Mouse (Mus musculus) liver, adult 2 months (tissue): ENCODE results near the gene Ubac2. TPM values are rescaled to one million over a fixed set of nuclear protein-coding genes. Genes with fewer than 3 reads are reported as not detected.
A peak's percentile ranks its signal among the peaks of the same experiment; 100 is the strongest.

Experiments
- DNase-seq: peaks from one replicate; pipeline ENCODE4 v3.0.0-alpha.2; 2011; ENCODE audit warnings: low read depth, low spot score; ENCODE audit errors: extremely low read depth
- H3K27ac ChIP-seq: fragments of 200-500 bp; replicated peaks from 2 replicates; pipeline ENCODE4 v1.5.1; 2012; ENCODE audit warnings: low read depth, mild to moderate bottlenecking, control low read depth, inconsistent platforms, low read length; ENCODE audit not compliant: insufficient read depth
- H3K27me3 ChIP-seq: fragments of 200-500 bp; 2 replicates; pipeline ENCODE4 v1.6.1; 2012; ENCODE audit warnings: mild to moderate bottlenecking, moderate library complexity, low read length, inconsistent platforms; ENCODE audit not compliant: control insufficient read depth, insufficient read depth
- H3K36me3 ChIP-seq: fragments of 200-500 bp; 2 replicates; pipeline ENCODE4 v1.6.1; 2012; ENCODE audit warnings: low read length, inconsistent platforms; ENCODE audit not compliant: control insufficient read depth, insufficient read depth
- H3K4me1 ChIP-seq: fragments of 200-500 bp; 2 replicates; pipeline ENCODE4 v1.6.1; 2011; ENCODE audit warnings: low read length; ENCODE audit not compliant: control insufficient read depth, insufficient read depth
- H3K4me3 ChIP-seq: fragments of 200-500 bp; 2 replicates; pipeline ENCODE4 v1.5.1; 2011; ENCODE audit warnings: low read depth, mild to moderate bottlenecking, control low read depth, low read length, moderate library complexity; ENCODE audit not compliant: insufficient read depth
- H3K79me2 ChIP-seq: fragments of 200-500 bp; 2 replicates; pipeline ENCODE4 v1.6.1; 2012; ENCODE audit warnings: inconsistent platforms, mild to moderate bottlenecking, low read length, moderate library complexity; ENCODE audit not compliant: control insufficient read depth, insufficient read depth
- H3K9ac ChIP-seq: fragments of 200-500 bp; 2 replicates; pipeline ENCODE4 v1.6.1; 2012; ENCODE audit warnings: low read depth, mild to moderate bottlenecking, control low read depth, inconsistent platforms, low read length
- CTCF ChIP-seq: fragments of 200-500 bp; IDR thresholded peaks from 2 replicates; pipeline ENCODE4 v1.5.1; 2011; ENCODE audit warnings: low read depth, low read length, control low read depth
- POLR2A ChIP-seq: fragments of 200-500 bp; IDR thresholded peaks from 2 replicates; pipeline ENCODE4 v1.6.1; 2011; ENCODE audit warnings: low read length, control low read depth; ENCODE audit not compliant: insufficient read depth; ENCODE audit errors: extremely low read depth
- WGBS: fragments of 180-500 bp; shearing (Covaris S2); methylation state at CpG from one replicate; pipeline ENCODE4 v1.1.7; 2018; 5-methylcytosine and 5-hydroxymethylcytosine counted together
- polyA plus RNA-seq: library from polyadenylated mRNA; depleted of rRNA; stranded (reverse); fragments of >200 nt; gene quantifications from 2 replicates; pipeline ENCODE4 v1.2.3, GENCODE M21; 2012
- total RNA-seq: library from RNA; depleted of rRNA; stranded (reverse); fragments of >200 nt; gene quantifications from 2 replicates; pipeline ENCODE4 v1.2.3, GENCODE M21; 2014

Gene Ubac2
- total and polyA plus RNA-seq, 2 experiments = 20.3 to 49.4 TPM

GRCm38 (mm10) chr14:121947966-121948365 is 69.5 kb downstream of the Ubac2 start:
- Histone ChIP-seq H3K4me3 (no peak overlapping the region), H3K36me3 (no peaks in the 10 kb centered on the region), H3K27me3 (no peaks in the 10 kb centered on the region), H3K79me2 (no peaks in the 10 kb centered on the region; the same call in 1 of the 2 replicates), H3K9ac (no peak overlapping the region), H3K27ac (no peak overlapping the region), H3K4me1 (peaks cover 5% of the 10 kb centered on the region; the same call in 1 of the 2 replicates)
- TF ChIP-seq CTCF (no peak), POLR2A (no peak)
- WGBS = 76% methylated on average over 3 of the region's 3 CpGs
- no peak for DNase-seq

- Histone ChIP-seq H3K9ac (no peak overlapping the region), H3K27ac (no peak overlapping the region), H3K4me1 (peaks cover 5% of the 10 kb centered on the region; the same call in 1 of the 2 replicates), H3K4me3 (no peak overlapping the region), H3K79me2 (no peaks in the 10 kb centered on the region; the same call in 1 of the 2 replicates), H3K36me3 (no peaks in the 10 kb centered on the region), H3K27me3 (no peaks in the 10 kb centered on the region)
- DNase-seq = no peak
- WGBS = 98% methylated on average over 3 of the region's 3 CpGs
- TF ChIP-seq CTCF = no peak
- no peak for TF ChIP-seq POLR2A
Observed at GRCm38 (mm10) chr14:121949436-121949835, 71.0 kb downstream of the Ubac2 start.

GRCm38 (mm10) chr14:121949897-121950296 is 71.5 kb downstream of the Ubac2 start:
- DNase-seq = no peak
- H3K27ac ChIP-seq = no peak overlapping the region
- H3K36me3 ChIP-seq = no peaks in the 10 kb centered on the region
- WGBS = 93% methylated on average over 5 of the region's 5 CpGs
- H3K79me2 ChIP-seq = no peaks in the 10 kb centered on the region; the same call in 1 of the 2 replicates
- peaks cover 5% of the 10 kb centered on the region; the same call in 1 of the 2 replicates for H3K4me1 ChIP-seq
- H3K27me3 ChIP-seq = no peaks in the 10 kb centered on the region
- no peak overlapping the region for H3K4me3 ChIP-seq
- no peak for TF ChIP-seq CTCF
- no peak for TF ChIP-seq POLR2A
- no peak overlapping the region for H3K9ac ChIP-seq

- DNase-seq = peak; percentile 81
- H3K27ac ChIP-seq = no peak overlapping the region
Observed at GRCm38 (mm10) chr14:121951399-121952045, 73.1 kb downstream of the Ubac2 start.

GRCm38 (mm10) chr14:121952046-121952400 is 73.6 kb downstream of the Ubac2 start:
- no peak overlapping the region for H3K9ac ChIP-seq
- H3K36me3 ChIP-seq = no peaks in the 10 kb centered on the region
- H3K79me2 ChIP-seq = no peaks in the 10 kb centered on the region
- WGBS = 92% methylated on average over 5 of the region's 5 CpGs
- H3K27me3 ChIP-seq = no peaks in the 10 kb centered on the region
- H3K4me1 ChIP-seq = peaks cover 5% of the 10 kb centered on the region; the same call in 1 of the 2 replicates
- TF ChIP-seq POLR2A (no peak), CTCF (no peak)
- H3K4me3 ChIP-seq = no peak overlapping the region
- no peak for DNase-seq
- no peak overlapping the region for H3K27ac ChIP-seq

More at GRCm38 (mm10) chr14:121951399-121952045, 73.1 kb downstream of the Ubac2 start:
- Histone ChIP-seq H3K36me3 (no peaks in the 10 kb centered on the region), H3K27me3 (no peaks in the 10 kb centered on the region), H3K79me2 (no peaks in the 10 kb centered on the region; the same call in 1 of the 2 replicates), H3K9ac (no peak overlapping the region), H3K4me1 (peaks cover 5% of the 10 kb centered on the region; the same call in 1 of the 2 replicates), H3K4me3 (no peak overlapping the region)
- TF ChIP-seq CTCF (no peak), POLR2A (no peak)
- 38% methylated on average over 2 of the region's 2 CpGs for WGBS

GRCm38 (mm10) chr14:121954129-121954528 is 75.7 kb downstream of the Ubac2 start:
- TF ChIP-seq POLR2A (no peak), CTCF (no peak)
- WGBS = 97% methylated on average over 11 of the region's 11 CpGs
- Histone ChIP-seq H3K27ac (no peak overlapping the region), H3K79me2 (no peaks in the 10 kb centered on the region), H3K4me3 (no peak overlapping the region), H3K27me3 (no peaks in the 10 kb centered on the region), H3K4me1 (peaks cover 5% of the 10 kb centered on the region; the same call in 1 of the 2 replicates), H3K9ac (no peak overlapping the region), H3K36me3 (no peaks in the 10 kb centered on the region)
- DNase-seq = no peak
